In the genomic region with DNA sequence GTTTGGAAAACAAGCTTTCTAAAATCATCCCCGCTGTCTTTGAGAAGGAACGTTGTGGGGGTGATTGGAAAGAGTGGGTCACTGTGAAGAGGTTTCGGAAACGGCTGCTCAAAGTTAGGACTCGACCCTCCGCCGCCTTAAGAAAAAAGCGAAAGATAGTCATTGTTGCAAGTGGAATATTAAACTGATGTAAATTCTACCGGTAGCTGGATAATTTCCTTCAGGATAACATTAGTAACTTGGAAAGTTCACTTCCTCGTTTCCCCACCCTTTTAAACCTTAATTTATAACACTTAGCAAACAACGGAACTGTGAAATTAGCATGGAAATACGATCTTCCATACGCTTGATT, we compare ENCODE assay signal across 9 mouse cellular contexts. TPM values are rescaled to one million over a fixed set of nuclear protein-coding genes. Genes with fewer than 3 reads are reported as not detected.
A peak's percentile ranks its signal among the peaks of the same experiment; 100 is the strongest.
DNase-seq lines count a peak whose midpoint lies in the region; ATAC-seq and TF ChIP-seq lines count a peak whose summit lies in the region.
"Had no signal": no experiment of that assay in that cellular context is flagged by ENCODE, and none has a peak within 500 bp of the region (broad histone marks: within the 10 kb centered on the region; RNA-seq: fewer than 3 reads in every experiment).

No protein-coding gene starts in this region.

- no peak overlapping the region for H3K27ac ChIP-seq in kidney, adult 2 months (ENCODE audit: insufficient read depth, low read depth, low read length)
- H3K27ac ChIP-seq in bone marrow macrophage, adult 2 months (ENCODE audit: insufficient read depth, low read depth, low read length) = no peak overlapping the region
- H3K27ac ChIP-seq in hindbrain, embryonic 12.5 days = no peak overlapping the region
- H3K27ac ChIP-seq in midbrain, embryonic 11.5 days (ENCODE audit: low read depth, low read length) = no peak overlapping the region

- peak overlapping the region; percentile 58 for H3K9ac ChIP-seq in hindbrain, embryonic 12.5 days
- peak overlapping the region; percentile 77 for H3K9ac ChIP-seq in midbrain, embryonic 11.5 days (ENCODE audit: low read length)

- H3K4me2 ChIP-seq in hindbrain, embryonic 12.5 days (replicated peaks) = peak overlapping the region; percentile 97
- peak overlapping the region; percentile 85 for H3K4me2 ChIP-seq in midbrain, embryonic 11.5 days

- H3K27me3 ChIP-seq in kidney, adult 2 months (replicated peaks; ENCODE audit: control insufficient read depth, insufficient read depth, low read length) = peaks cover 8% of the 10 kb centered on the region
- H3K27me3 ChIP-seq in hindbrain, embryonic 12.5 days = peaks cover 22% of the 10 kb centered on the region
- peaks cover 6% of the 10 kb centered on the region for H3K27me3 ChIP-seq in midbrain, embryonic 11.5 days (ENCODE audit: control insufficient read depth, insufficient read depth, low read length)
- H3K27me3 ChIP-seq: Patski had no signal

- H3K4me1 ChIP-seq in kidney, adult 2 months (ENCODE audit: control insufficient read depth, insufficient read depth, low read length) = no peaks in the 10 kb centered on the region
- peaks cover 2% of the 10 kb centered on the region; the same call in 1 of the 2 replicates for H3K4me1 ChIP-seq in bone marrow macrophage, adult 2 months (ENCODE audit: control insufficient read depth, insufficient read depth, low read length)
- peaks cover 8% of the 10 kb centered on the region; the same call in 1 of the 2 replicates for H3K4me1 ChIP-seq in hindbrain, embryonic 12.5 days
- peaks cover 16% of the 10 kb centered on the region for H3K4me1 ChIP-seq in midbrain, embryonic 11.5 days (ENCODE audit: control insufficient read depth, insufficient read depth, low read length)

- no peak for DNase-seq in kidney, adult 2 months
- DNase-seq in kidney, adult 18-20 months = no peak
- DNase-seq in midbrain, embryonic 11.5 days (ENCODE audit: low spot score, missing footprints) = peak; percentile 96
- DNase-seq in urinary bladder, postnatal 25 days (ENCODE audit: low spot score) = no peak
- DNase-seq in testis, postnatal 14 days (ENCODE audit: low spot score) = no peak
- no peak for DNase-seq in kidney, postnatal 14 days

- no peak for TF ChIP-seq CTCF in kidney, adult 2 months (conservative IDR thresholded peaks at IDR 0.05; ENCODE audit: insufficient read depth, insufficient read length, low read depth, low read length)
- no peak for TF ChIP-seq CTCF in bone marrow macrophage, adult 2 months (IDR thresholded peaks at IDR 0.05; ENCODE audit: low read depth, low read length)

- H3K4me3 ChIP-seq in kidney, adult 2 months (ENCODE audit: insufficient read depth, low read depth, low read length) = peak overlapping the region; percentile 52; the same call in 1 of the 2 replicates
- peak overlapping the region; percentile 57 for H3K4me3 ChIP-seq in bone marrow macrophage, adult 2 months (ENCODE audit: insufficient read depth, low read length)
- peak overlapping the region; percentile 82 for H3K4me3 ChIP-seq in hindbrain, embryonic 12.5 days
- peak overlapping the region; percentile 87 for H3K4me3 ChIP-seq in midbrain, embryonic 11.5 days (ENCODE audit: low read depth, low read length)

- no peak for TF ChIP-seq POLR2A in kidney, adult 2 months (IDR thresholded peaks at IDR 0.05; ENCODE audit: low read depth, low read length)
- no peak for TF ChIP-seq POLR2A in bone marrow macrophage, adult 2 months (IDR thresholded peaks at IDR 0.05; ENCODE audit: borderline replicate concordance, low read depth, low read length)

- no peaks in the 10 kb centered on the region for H3K9me3 ChIP-seq in hindbrain, embryonic 12.5 days (replicated peaks)
- H3K9me3 ChIP-seq in midbrain, embryonic 11.5 days (ENCODE audit: control insufficient read depth, low read length) = no peaks in the 10 kb centered on the region

- no peak for ATAC-seq in hindbrain, embryonic 12.5 days (ENCODE audit: low FRiP score)
- ATAC-seq in midbrain, embryonic 11.5 days (ENCODE audit: low FRiP score) = no peak

- WGBS in kidney, adult 2 months = 6% methylated on average over 13 of the region's 13 CpGs
- WGBS in hindbrain, embryonic 12.5 days = 2% methylated on average over 13 of the region's 13 CpGs
- WGBS in midbrain, embryonic 11.5 days = 4% methylated on average over 13 of the region's 13 CpGs

- H3K36me3 ChIP-seq in kidney, adult 2 months (ENCODE audit: control insufficient read depth, insufficient read depth, low read length) = no peaks in the 10 kb centered on the region
- H3K36me3 ChIP-seq in hindbrain, embryonic 12.5 days = no peaks in the 10 kb centered on the region
- H3K36me3 ChIP-seq in midbrain, embryonic 11.5 days (ENCODE audit: control insufficient read depth, insufficient read depth, low read length) = no peaks in the 10 kb centered on the region

RNA-seq across cellular contexts. Expression of gene Usp44, which starts 3.0 kb away (rescaled TPM):
- 0.03 TPM in 1 of 2 replicates, not detected in the other for polyA plus RNA-seq in kidney, adult 2 months (2012; rRNA removed)
- polyA plus RNA-seq in bone marrow macrophage, adult 2 months (2012; ENCODE audit: insufficient read depth, insufficient read length, missing spikeins) = not detected in 2 replicates
- polyA plus RNA-seq in hindbrain, embryonic 12.5 days (2016; fragmentation: Nextera tagmentation; extraction: Ambion mirVana) = 2.9 and 3.0 TPM in 2 replicates
- polyA plus RNA-seq in midbrain, embryonic 11.5 days (2014; fragmentation: Nextera tagmentation; extraction: Ambion mirVana) = 19.6 and 19.9 TPM in 2 replicates
